Mouse (Mus musculus) heart, embryonic 14.5 days (tissue): ENCODE measurements around the gene H2al1b. TPM values are rescaled to one million over a fixed set of nuclear protein-coding genes. Genes with fewer than 3 reads are reported as not detected.

Experiments
- polyA plus RNA-seq: library from polyadenylated mRNA; unstranded; fragments of >200 nt; fragmentation: Nextera tagmentation; extraction: Ambion mirVana; gene quantifications from 2 replicates; pipeline ENCODE4 v1.2.1, GENCODE M21; 2014

Gene H2al1b
- polyA plus RNA-seq, 1 experiment from 2014 or later: not detected

Other genes starting within 250 kb of the H2al1b start
- not detected in 2 replicates for gene H2al1a, start 3.2 kb upstream of the H2al1b start, polyA plus RNA-seq
- not detected in 2 replicates for gene H2al1c, start 3.2 kb downstream of the H2al1b start, polyA plus RNA-seq
- gene H2al1d, start 6.4 kb downstream of the H2al1b start, polyA plus RNA-seq: not detected in 2 replicates
- not detected in 2 replicates for gene H2al1e, start 9.5 kb downstream of the H2al1b start, polyA plus RNA-seq
- gene H2al1f, start 12.7 kb downstream of the H2al1b start, polyA plus RNA-seq: not detected in 2 replicates
- gene H2al1g, start 15.8 kb downstream of the H2al1b start, polyA plus RNA-seq: not detected in 2 replicates
- gene H2al1h, start 19.1 kb downstream of the H2al1b start, polyA plus RNA-seq: not detected in 2 replicates
- gene H2al1i, start 22.2 kb downstream of the H2al1b start, polyA plus RNA-seq: not detected in 2 replicates
- not detected in 2 replicates for gene H2al1j, start 25.4 kb downstream of the H2al1b start, polyA plus RNA-seq